Mouse (Mus musculus): ENCODE measurements at regions not wholly inside any gene's neighbourhood (a gene's known extent, or its start where the extent isn't known, plus 50 kb on each side); places are given as distances from the start of the nearest gene placed in this dataset.
"Not testable (repeated sequence)": the region's sequence is repeated elsewhere in the genome, so short reads cannot be mapped to it uniquely, and the experiment has no call there.

GRCm38 (mm10) chr17:48678216-48678832, 223.6 kb downstream of the Unc5cl start:
- DNase-seq, result no peak

GRCm38 (mm10) chr17:48680331-48680730, 225.6 kb downstream of the Unc5cl start:
- no peak for DNase-seq

GRCm38 (mm10) chr17:48688944-48689343, 234.2 kb downstream of the Unc5cl start:
- no peak for DNase-seq

GRCm38 (mm10) chr17:48698456-48698855, 233.7 kb upstream of the Lrfn2 start:
- no peak for DNase-seq

- no peak for DNase-seq
These were observed 231.6 kb upstream of the Lrfn2 start for GRCm38 (mm10) chr17:48700591-48700990.

GRCm38 (mm10) chr17:48720506-48720905, 211.7 kb upstream of the Lrfn2 start:
- no peak for DNase-seq

GRCm38 (mm10) chr17:48723286-48723685, 208.9 kb upstream of the Lrfn2 start:
- DNase-seq, result no peak

- DNase-seq, result no peak
These were observed 207.6 kb upstream of the Lrfn2 start for GRCm38 (mm10) chr17:48724513-48725112.

- DNase-seq, result no peak
These were observed 205.7 kb upstream of the Lrfn2 start for GRCm38 (mm10) chr17:48726460-48726859.

GRCm38 (mm10) chr17:48733801-48734200, 198.4 kb upstream of the Lrfn2 start:
- DNase-seq, result no peak

GRCm38 (mm10) chr17:48737181-48737580, 195.0 kb upstream of the Lrfn2 start:
- DNase-seq, result not testable (repeated sequence)

- DNase-seq, result no peak
These were observed 193.5 kb upstream of the Lrfn2 start for GRCm38 (mm10) chr17:48738708-48739107.

- no peak for DNase-seq
These were observed 189.3 kb upstream of the Lrfn2 start for GRCm38 (mm10) chr17:48742769-48743405.

GRCm38 (mm10) chr17:48770099-48770498, 162.1 kb upstream of the Lrfn2 start:
- DNase-seq, result no peak

GRCm38 (mm10) chr17:48771721-48772320, 160.4 kb upstream of the Lrfn2 start:
- DNase-seq, result no peak

GRCm38 (mm10) chr17:48774172-48774890, 157.8 kb upstream of the Lrfn2 start:
- no peak for DNase-seq

GRCm38 (mm10) chr17:48775479-48775878, 156.7 kb upstream of the Lrfn2 start:
- DNase-seq, result no peak

- DNase-seq, result no peak
These were observed 155.7 kb upstream of the Lrfn2 start for GRCm38 (mm10) chr17:48776502-48776902.

- no peak for DNase-seq
These were observed 152.0 kb upstream of the Lrfn2 start for GRCm38 (mm10) chr17:48780217-48780616.

GRCm38 (mm10) chr17:48784417-48784816, 147.8 kb upstream of the Lrfn2 start:
- DNase-seq, result no peak

GRCm38 (mm10) chr17:48786501-48786900, 145.7 kb upstream of the Lrfn2 start:
- no peak for DNase-seq

GRCm38 (mm10) chr17:48789846-48790245, 142.3 kb upstream of the Lrfn2 start:
- no peak for DNase-seq

GRCm38 (mm10) chr17:48790526-48790925, 141.7 kb upstream of the Lrfn2 start:
- no peak for DNase-seq

Data from right cerebral cortex, postnatal 4 days (tissue).